Mouse (Mus musculus) erythroblast, embryonic 14.5 days (primary cell): ENCODE measurements around the gene Krtap5-4.

Experiments used
- GATA1 ChIP-seq: IDR thresholded peaks from 2 replicates; pipeline ENCODE4 v1.6.1; 2012; ENCODE audit warnings: low read length, inconsistent platforms, mixed read lengths
- TAL1 ChIP-seq: IDR thresholded peaks from 3 replicates; pipeline ENCODE4 v1.6.1; 2012; ENCODE audit warnings: low read length, inconsistent platforms, mixed read lengths

DNA sequence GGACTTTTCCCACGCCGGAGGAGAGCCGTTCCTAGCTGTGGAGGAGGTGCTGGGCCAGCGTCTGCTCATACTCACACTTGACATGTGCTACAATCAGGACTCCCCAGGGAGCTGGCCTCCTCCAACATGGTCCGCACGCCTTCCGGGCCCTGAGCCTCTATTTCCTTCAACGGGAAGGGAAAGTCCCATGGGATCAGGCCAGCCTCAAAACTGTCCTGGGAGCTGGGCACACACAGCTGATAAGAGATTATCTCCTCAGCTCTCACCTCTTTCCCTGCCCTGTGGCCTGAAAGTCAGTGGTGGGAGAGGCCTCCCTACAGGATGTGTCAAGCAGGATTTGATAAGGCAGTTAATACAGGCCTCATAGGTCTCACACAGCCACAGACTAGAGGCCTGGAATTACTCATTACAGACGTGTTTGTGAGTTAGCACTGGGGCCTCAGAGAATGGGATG, 26.9 kb downstream of the Krtap5-4 start:
- TF ChIP-seq TAL1: no peak
- TF ChIP-seq GATA1: no peak
